Mouse (Mus musculus): ENCODE measurements around the gene Zbed6.

GRCm38 (mm10) chr1:133709292-133709691 is 48.6 kb upstream of the Zbed6 start:
- TF ChIP-seq CTCF (IDR thresholded peaks at IDR 0.05; ENCODE audit: borderline replicate concordance, extremely low read depth, insufficient read depth, insufficient read length) (no peak), POLR2A (IDR thresholded peaks at IDR 0.05; ENCODE audit: borderline replicate concordance, extremely low read depth, insufficient read depth, insufficient read length, poor library complexity, severe bottlenecking) (no peak)

Measured in brain, embryonic 14.5 days (tissue).